Mouse (Mus musculus) right cerebral cortex, postnatal 14 days (tissue): ENCODE results near the gene Man1b1.

Experiments used
- DNase-seq: peaks from one replicate; pipeline ENCODE4 v3.0.0; 2022

The Man1b1 gene

GRCm38 (mm10) chr2:25332286-25333160 is at the start of gene Man1b1:
Gene Man1b1, plus strand, starts transcription at chr2:25332338.
- peak; percentile 99 for DNase-seq

- DNase-seq = no peak
Observed at GRCm38 (mm10) chr2:25285551-25285950, 46.6 kb upstream of the Man1b1 start.

GRCm38 (mm10) chr2:25286314-25286713 is 45.8 kb upstream of the Man1b1 start:
- DNase-seq = no peak

- no peak for DNase-seq
Observed at GRCm38 (mm10) chr2:25286837-25287636, 45.1 kb upstream of the Man1b1 start.

- no peak for DNase-seq
Observed at GRCm38 (mm10) chr2:25287927-25288649, 44.0 kb upstream of the Man1b1 start, which contains the start of gene Tmem210. Gene Tmem210, plus strand, starts transcription at chr2:25288145.

GRCm38 (mm10) chr2:25288734-25289345 is 43.3 kb upstream of the Man1b1 start:
- DNase-seq = no peak

- DNase-seq = no peak
Observed at GRCm38 (mm10) chr2:25289651-25290050, 42.5 kb upstream of the Man1b1 start, which contains the start of gene Lrrc26. Gene Lrrc26, plus strand, starts transcription at chr2:25289915.

GRCm38 (mm10) chr2:25290101-25290815 is 41.9 kb upstream of the Man1b1 start:
- peak; percentile 69 for DNase-seq

GRCm38 (mm10) chr2:25290816-25291130 is 41.4 kb upstream of the Man1b1 start:
- DNase-seq = peak; percentile 60

- no peak for DNase-seq
Observed at GRCm38 (mm10) chr2:25291184-25292053, 40.7 kb upstream of the Man1b1 start.

GRCm38 (mm10) chr2:25292054-25292544 is 40.0 kb upstream of the Man1b1 start:
- peak; percentile 60 for DNase-seq

GRCm38 (mm10) chr2:25292856-25293255 is 39.3 kb upstream of the Man1b1 start:
- DNase-seq = peak; percentile 83

- no peak for DNase-seq
Observed at GRCm38 (mm10) chr2:25293706-25294105, 38.4 kb upstream of the Man1b1 start.

GRCm38 (mm10) chr2:25297093-25297492 is 35.0 kb upstream of the Man1b1 start:
- DNase-seq = no peak

- no peak for DNase-seq
Observed at GRCm38 (mm10) chr2:25298046-25298445, 34.1 kb upstream of the Man1b1 start.

- DNase-seq = no peak
Observed at GRCm38 (mm10) chr2:25303452-25303851, 28.7 kb upstream of the Man1b1 start.

- no peak for DNase-seq
Observed at GRCm38 (mm10) chr2:25303931-25304656, 28.0 kb upstream of the Man1b1 start.

- DNase-seq = peak; percentile 35
Observed at GRCm38 (mm10) chr2:25304657-25305541, 27.2 kb upstream of the Man1b1 start.
